Mouse (Mus musculus) MEL (cell line): ENCODE measurements at regions not wholly inside any gene's neighbourhood (a gene's known extent, or its start where the extent isn't known, plus 50 kb on each side); places are given as distances from the start of the nearest gene placed in this dataset.

Experiments used
- DNase-seq: peaks from one replicate; pipeline ENCODE4 v3.0.0; 2011; ENCODE audit warnings: low read depth, low spot score
- H3K27ac ChIP-seq: 2 replicates; pipeline ENCODE4 v1.5.1; 2012; ENCODE audit warnings: low read depth, mild to moderate bottlenecking, control low read depth, low read length, moderate library complexity; ENCODE audit not compliant: control insufficient read depth
- H3K27me3 ChIP-seq, 2 experiments: fragments of 150-350 bp in 1 of 2; sonication (generic) in 1 of 2; 2 replicates each; pipeline ENCODE4 v1.6.1; 2012; ENCODE audit warnings: low read length in 2 of 2, mild to moderate bottlenecking in 2 of 2, improper control_type of control experiment in 1 of 2, moderate library complexity in 1 of 2; ENCODE audit not compliant: insufficient read depth in 2 of 2, control insufficient read depth in 1 of 2
- H3K36me3 ChIP-seq, 2 experiments: 2 replicates each; pipeline ENCODE4 v1.6.1; 2012 to 2014; ENCODE audit warnings: low read length in 2 of 2, improper control_type of control experiment in 1 of 2, inconsistent platforms in 1 of 2, mild to moderate bottlenecking in 1 of 2; ENCODE audit not compliant: insufficient read depth in 2 of 2, control insufficient read depth in 1 of 2
- H3K4me1 ChIP-seq, 2 experiments: fragments of 150-350 bp in 1 of 2; sonication (generic) in 1 of 2; 2 replicates each; pipeline ENCODE4 v1.6.1; 2012; ENCODE audit warnings: low read length in 2 of 2, improper control_type of control experiment in 1 of 2, mild to moderate bottlenecking in 1 of 2; ENCODE audit not compliant: insufficient read depth in 2 of 2, control insufficient read depth in 1 of 2
- H3K4me3 ChIP-seq, 2 experiments: fragments of 150-350 bp in 1 of 2; sonication (generic) in 1 of 2; 2 replicates each; pipeline ENCODE4 v1.5.1; 2012; ENCODE audit warnings: low read depth in 2 of 2, low read length in 2 of 2, mild to moderate bottlenecking in 2 of 2, moderate library complexity in 2 of 2, control low read depth in 1 of 2, improper control_type of control experiment in 1 of 2; ENCODE audit not compliant: control insufficient read depth in 1 of 2, insufficient read depth in 1 of 2
- H3K79me2 ChIP-seq: 2 replicates; pipeline ENCODE4 v1.6.1; 2012; ENCODE audit warnings: mild to moderate bottlenecking, low read length, moderate library complexity; ENCODE audit not compliant: control insufficient read depth, poor library complexity, insufficient read depth
- H3K9ac ChIP-seq: 2 replicates; pipeline ENCODE4 v1.6.1; 2012; ENCODE audit warnings: low read depth, mild to moderate bottlenecking, control low read depth, low read length, moderate library complexity; ENCODE audit not compliant: control insufficient read depth, poor library complexity, severe bottlenecking
- H3K9me3 ChIP-seq: fragments of 150-350 bp; sonication (generic); replicated peaks from 2 replicates; pipeline ENCODE4 v1.6.1; 2012; ENCODE audit warnings: mild to moderate bottlenecking, low read length, improper control_type of control experiment, moderate library complexity; ENCODE audit not compliant: insufficient read depth
- BHLHE40 ChIP-seq: IDR thresholded peaks from 2 replicates; pipeline ENCODE4 v1.6.1; 2012; ENCODE audit warnings: low read depth, mild to moderate bottlenecking, inconsistent platforms, low read length, improper control_type of control experiment, borderline replicate concordance
- CHD1 ChIP-seq: IDR thresholded peaks from 2 replicates; pipeline ENCODE4 v1.6.1; 2012; ENCODE audit warnings: low read depth, mild to moderate bottlenecking, inconsistent platforms, low read length, improper control_type of control experiment
- CHD2 ChIP-seq: IDR thresholded peaks from 2 replicates; pipeline ENCODE4 v1.6.1; 2011; ENCODE audit warnings: low read length, improper control_type of control experiment
- E2F4 ChIP-seq: IDR thresholded peaks from 2 replicates; pipeline ENCODE4 v1.6.1; 2011; ENCODE audit warnings: low read depth, low read length, improper control_type of control experiment, borderline replicate concordance
- ELF1 ChIP-seq: IDR thresholded peaks from 2 replicates; pipeline ENCODE4 v1.6.1; 2014; ENCODE audit warnings: low read depth, mild to moderate bottlenecking, inconsistent platforms, low read length, improper control_type of control experiment, moderate library complexity
- EP300 ChIP-seq, 2 experiments: IDR thresholded peaks; 2 replicates each; pipeline ENCODE4 v1.6.1; 2011; ENCODE audit warnings: improper control_type of control experiment in 2 of 2, low read length in 2 of 2, low read depth in 1 of 2, mild to moderate bottlenecking in 1 of 2
- GATA1 ChIP-seq: IDR thresholded peaks from 2 replicates; pipeline ENCODE4 v1.6.1; 2011; ENCODE audit warnings: low read depth, low read length, improper control_type of control experiment
- HCFC1 ChIP-seq: IDR thresholded peaks from 2 replicates; pipeline ENCODE4 v1.6.1; 2012; ENCODE audit warnings: low read depth, mild to moderate bottlenecking, inconsistent platforms, low read length, improper control_type of control experiment, moderate library complexity
- JUND ChIP-seq: IDR thresholded peaks from 2 replicates; pipeline ENCODE4 v1.6.1; 2011; ENCODE audit warnings: low read depth, mild to moderate bottlenecking, improper control_type of control experiment, low read length
- KAT2A ChIP-seq: conservative IDR thresholded peaks from 2 replicates; pipeline ENCODE4 v1.6.1; 2012; ENCODE audit warnings: low read depth, low read length, improper control_type of control experiment, inconsistent platforms
- MAFK ChIP-seq: IDR thresholded peaks from 2 replicates; pipeline ENCODE4 v1.6.1; 2011; ENCODE audit warnings: low read depth, mild to moderate bottlenecking, low read length, improper control_type of control experiment, borderline replicate concordance
- MAX ChIP-seq: IDR thresholded peaks from 2 replicates; pipeline ENCODE4 v1.6.1; 2011; ENCODE audit warnings: low read length, improper control_type of control experiment
- MAZ ChIP-seq: IDR thresholded peaks from 2 replicates; pipeline ENCODE4 v1.6.1; 2012; ENCODE audit warnings: low read depth, mild to moderate bottlenecking, inconsistent platforms, low read length, improper control_type of control experiment
- MEF2A ChIP-seq: IDR thresholded peaks from 2 replicates; pipeline ENCODE4 v1.6.1; 2014; ENCODE audit warnings: low read depth, mild to moderate bottlenecking, inconsistent platforms, low read length, improper control_type of control experiment; ENCODE audit not compliant: poor library complexity, insufficient replicate concordance, severe bottlenecking; ENCODE audit errors: extremely low read depth
- MYB ChIP-seq: IDR thresholded peaks from 2 replicates; pipeline ENCODE4 v1.6.1; 2011; ENCODE audit warnings: mild to moderate bottlenecking, low read depth, low read length, improper control_type of control experiment
- NRF1 ChIP-seq: IDR thresholded peaks from 2 replicates; pipeline ENCODE4 v1.6.1; 2014; ENCODE audit warnings: low read depth, mild to moderate bottlenecking, inconsistent platforms, low read length, improper control_type of control experiment, moderate library complexity; ENCODE audit not compliant: poor library complexity, insufficient read depth, severe bottlenecking
- POLR2A ChIP-seq, 2 experiments: IDR thresholded peaks; 2 replicates each; pipeline ENCODE4 v1.6.1; 2011 to 2012; ENCODE audit warnings: low read length in 2 of 2, mild to moderate bottlenecking in 2 of 2, control low read depth in 1 of 2, improper control_type of control experiment in 1 of 2, low read depth in 1 of 2, moderate library complexity in 1 of 2; ENCODE audit not compliant: control insufficient read depth in 1 of 2, insufficient read depth in 1 of 2, poor library complexity in 1 of 2
- POLR2AphosphoS5 ChIP-seq: IDR thresholded peaks from 2 replicates; pipeline ENCODE4 v1.6.1; 2012; ENCODE audit warnings: low read depth, borderline replicate concordance, mild to moderate bottlenecking, inconsistent platforms, low read length, moderate library complexity, mixed read lengths
- USF1 ChIP-seq: IDR thresholded peaks from 2 replicates; pipeline ENCODE4 v1.6.1; 2014; ENCODE audit warnings: low read depth, mild to moderate bottlenecking, inconsistent platforms, low read length, improper control_type of control experiment, moderate library complexity
- USF2 ChIP-seq, 2 experiments: IDR thresholded peaks; 2 replicates each; pipeline ENCODE4 v1.6.1; 2011 to 2012; ENCODE audit warnings: improper control_type of control experiment in 2 of 2, low read length in 2 of 2, borderline replicate concordance in 1 of 2, inconsistent platforms in 1 of 2, low read depth in 1 of 2, mild to moderate bottlenecking in 1 of 2; ENCODE audit not compliant: insufficient read depth in 1 of 2
- ZC3H11A ChIP-seq: IDR thresholded peaks from 2 replicates; pipeline ENCODE4 v1.6.1; 2012; ENCODE audit warnings: low read depth, mild to moderate bottlenecking, inconsistent platforms, low read length, improper control_type of control experiment
- ZKSCAN1 ChIP-seq: IDR thresholded peaks from 2 replicates; pipeline ENCODE4 v1.6.1; 2012; ENCODE audit warnings: low read depth, mild to moderate bottlenecking, inconsistent platforms, low read length, improper control_type of control experiment, moderate library complexity
- ZNF384 ChIP-seq: IDR thresholded peaks from 2 replicates; pipeline ENCODE4 v1.6.1; 2012; ENCODE audit warnings: low read depth, mild to moderate bottlenecking, inconsistent platforms, low read length, improper control_type of control experiment

DNA sequence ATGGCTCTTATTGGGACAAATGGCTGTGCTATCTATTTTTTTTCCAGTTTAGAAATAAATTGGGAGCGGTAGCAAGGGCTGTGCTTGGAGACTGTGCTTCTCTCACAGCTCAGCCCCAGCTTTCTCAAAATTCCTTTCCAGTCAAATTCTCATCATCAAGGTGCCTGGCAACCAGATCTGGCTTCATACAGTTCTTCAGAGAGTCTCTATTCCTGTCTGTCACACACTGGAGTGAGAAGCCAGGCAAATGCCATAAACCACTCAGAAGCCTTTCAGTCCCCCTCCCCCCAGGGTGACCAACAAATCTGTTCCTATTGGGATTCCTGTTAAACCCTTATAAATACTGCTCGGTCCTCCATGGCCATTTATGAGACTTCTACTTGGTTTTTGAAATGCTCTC lies 531.7 kb upstream of the Atp11b start:
- Histone ChIP-seq H3K27me3 (no peaks in the 10 kb centered on the region), H3K36me3 (no peaks in the 10 kb centered on the region), H3K4me1 (no peaks in the 10 kb centered on the region), H3K27ac (no peak overlapping the region), H3K9me3 (no peaks in the 10 kb centered on the region), H3K79me2 (no peaks in the 10 kb centered on the region), H3K9ac (no peak overlapping the region)
- no peak for TF ChIP-seq HCFC1
- TF ChIP-seq KAT2A: no peak
- TF ChIP-seq MAZ: no peak
- TF ChIP-seq EP300 (IDR thresholded peaks at IDR 0.05; ENCODE audit: low read depth in 1 of 2, low read length in 2 of 2): no peak
- TF ChIP-seq MAFK: no peak
- TF ChIP-seq ZC3H11A: no peak
- no peak for TF ChIP-seq NRF1
- TF ChIP-seq MYB: no peak
- no peak for TF ChIP-seq JUND
- TF ChIP-seq, all 39 proteins: peak for 0
- DNase-seq: no peak
- no peak overlapping the region for H3K4me3 ChIP-seq

DNA sequence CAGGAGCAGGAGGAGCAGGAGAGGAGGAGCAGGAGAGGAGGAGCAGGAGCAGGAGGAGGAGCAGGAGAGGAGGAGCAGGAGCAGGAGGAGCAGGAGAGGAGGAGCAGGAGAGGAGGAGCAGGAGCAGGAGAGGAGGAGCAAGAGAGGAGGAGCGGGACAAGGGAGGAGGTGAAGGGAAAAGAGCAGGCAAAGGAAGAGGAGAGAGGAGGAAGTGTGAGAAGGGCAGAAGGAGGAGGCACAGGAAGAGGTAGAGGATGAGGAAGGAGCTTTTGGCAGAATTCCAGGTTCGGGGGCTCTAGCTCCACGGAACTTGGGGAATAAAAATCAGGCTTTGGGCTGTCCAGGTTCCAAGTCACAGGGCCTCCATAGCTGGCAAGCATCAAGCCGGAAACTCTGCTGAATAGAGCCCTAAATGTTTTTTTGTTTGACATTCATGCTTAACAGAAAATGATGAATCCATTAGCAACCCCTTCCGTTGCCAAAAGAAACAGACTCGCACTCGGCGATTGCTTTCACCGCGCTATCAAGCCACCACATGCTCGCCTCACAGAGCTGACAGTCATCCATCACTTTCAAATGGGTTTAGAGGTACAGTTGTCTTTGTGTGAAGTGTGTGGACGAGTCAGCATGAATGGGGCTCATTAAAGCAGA lies 528.7 kb upstream of the Atp11b start:
- Histone ChIP-seq H3K79me2 (no peaks in the 10 kb centered on the region), H3K9me3 (no peaks in the 10 kb centered on the region), H3K9ac (no peak overlapping the region), H3K4me3 (no peak overlapping the region), H3K27ac (no peak overlapping the region), H3K4me1 (no peaks in the 10 kb centered on the region), H3K36me3 (no peaks in the 10 kb centered on the region), H3K27me3 (no peaks in the 10 kb centered on the region; a peak in 1 of 4 replicates)
- TF ChIP-seq ZNF384 (no peak), CHD2 (no peak), MAX (no peak), CHD1 (no peak), ZKSCAN1 (no peak), KAT2A (no peak), USF2 (IDR thresholded peaks at IDR 0.05; ENCODE audit: borderline replicate concordance in 1 of 2, insufficient read depth in 1 of 2, low read depth in 1 of 2, low read length in 2 of 2) (no peak), E2F4 (no peak), BHLHE40 (no peak), MEF2A (no peak), POLR2A (IDR thresholded peaks at IDR 0.05; ENCODE audit: control insufficient read depth in 1 of 2, insufficient read depth in 1 of 2, low read depth in 1 of 2, low read length in 2 of 2, poor library complexity in 1 of 2) (no peak), POLR2AphosphoS5 (no peak), USF1 (no peak), ELF1 (no peak), EP300 (IDR thresholded peaks at IDR 0.05; ENCODE audit: low read depth in 1 of 2, low read length in 2 of 2) (no peak), JUND (no peak), GATA1 (no peak)
- peak; percentile 3 for DNase-seq
